Mouse (Mus musculus) small intestine, adult 2 months (tissue): Measurements from ENCODE around the gene Bbs2. TPM values are rescaled to one million over a fixed set of nuclear protein-coding genes. Genes with fewer than 3 reads are reported as not detected.
"Not testable (repeated sequence)": the region's sequence is repeated elsewhere in the genome, so short reads cannot be mapped to it uniquely, and the experiment has no call there.

Source experiments
- H3K27ac ChIP-seq: fragments of 200-500 bp; 2 replicates; pipeline ENCODE4 v1.5.1; 2012; ENCODE audit warnings: low read depth, low read length, control low read depth, inconsistent platforms; ENCODE audit not compliant: insufficient read depth
- H3K27me3 ChIP-seq: fragments of 200-500 bp; 2 replicates; pipeline ENCODE4 v1.6.1; 2012; ENCODE audit warnings: mild to moderate bottlenecking, moderate library complexity, low read length, inconsistent platforms; ENCODE audit not compliant: control insufficient read depth, insufficient read depth
- H3K36me3 ChIP-seq: fragments of 200-500 bp; 2 replicates; pipeline ENCODE4 v1.6.1; 2012; ENCODE audit warnings: mild to moderate bottlenecking, low read length, control low read depth, inconsistent platforms; ENCODE audit not compliant: control insufficient read depth, insufficient read depth
- H3K4me1 ChIP-seq: fragments of 200-500 bp; 2 replicates; pipeline ENCODE4 v1.6.1; 2012; ENCODE audit warnings: low read length, inconsistent platforms, mixed read lengths; ENCODE audit not compliant: control insufficient read depth, insufficient read depth, insufficient read length
- H3K4me3 ChIP-seq: fragments of 200-500 bp; 2 replicates; pipeline ENCODE4 v1.5.1; 2012; ENCODE audit warnings: low read depth, mild to moderate bottlenecking, control low read depth, inconsistent platforms, low read length, moderate library complexity
- CTCF ChIP-seq: fragments of 200-500 bp; IDR thresholded peaks from 2 replicates; pipeline ENCODE4 v1.5.1; 2012; ENCODE audit warnings: low read depth, mild to moderate bottlenecking, control low read depth, inconsistent platforms, low read length, moderate library complexity, mixed read lengths; ENCODE audit not compliant: insufficient replicate concordance, insufficient read length; ENCODE audit errors: extremely low read depth
- POLR2A ChIP-seq: fragments of 200-500 bp; IDR thresholded peaks from 2 replicates; pipeline ENCODE4 v1.6.1; 2012; ENCODE audit warnings: low read depth, mild to moderate bottlenecking, control low read depth, inconsistent platforms, low read length, moderate library complexity
- WGBS: fragments of 180-500 bp; shearing (Covaris S2); methylation state at CpG from one replicate; pipeline ENCODE4 v1.1.7; 2018; 5-methylcytosine and 5-hydroxymethylcytosine counted together
- polyA plus RNA-seq: library from polyadenylated mRNA; depleted of rRNA; stranded (reverse); fragments of >200 nt; gene quantifications from 2 replicates; pipeline ENCODE4 v1.2.3, GENCODE M21; 2012

Bbs2 gene
- polyA plus RNA-seq, 1 experiment: 4.3 TPM

- no peaks in the 10 kb centered on the region for H3K4me1 ChIP-seq
- no peak for TF ChIP-seq POLR2A
- peak; percentile 11; the same call in 1 of the 2 replicates for TF ChIP-seq CTCF
- WGBS: 70% methylated on average over 6 of the region's 6 CpGs
- H3K4me3 ChIP-seq: no peak overlapping the region
- peaks cover 43% of the 10 kb centered on the region for H3K36me3 ChIP-seq
- H3K27me3 ChIP-seq: no peaks in the 10 kb centered on the region
- H3K27ac ChIP-seq: no peak overlapping the region
Observed at GRCm38 (mm10) chr8:94057157-94057854, 41.4 kb downstream of the Bbs2 start.

GRCm38 (mm10) chr8:94052696-94053095 is 46.0 kb downstream of the Bbs2 start:
- Histone ChIP-seq H3K4me1 (no peaks in the 10 kb centered on the region), H3K4me3 (no peak overlapping the region), H3K27me3 (no peaks in the 10 kb centered on the region), H3K27ac (no peak overlapping the region), H3K36me3 (peaks cover 33% of the 10 kb centered on the region)
- WGBS: 90% methylated on average over 12 of the region's 12 CpGs
- TF ChIP-seq POLR2A (no peak), CTCF (no peak)

GRCm38 (mm10) chr8:94047845-94048244 is 50.9 kb downstream of the Bbs2 start:
- Histone ChIP-seq H3K4me3 (no peak overlapping the region), H3K27me3 (no peaks in the 10 kb centered on the region), H3K36me3 (peaks cover 12% of the 10 kb centered on the region), H3K27ac (no peak overlapping the region), H3K4me1 (peaks cover under 1% of the 10 kb centered on the region; the same call in 1 of the 2 replicates)
- no peak for TF ChIP-seq POLR2A
- TF ChIP-seq CTCF: no peak
- 75% methylated on average over 2 of the region's 2 CpGs for WGBS

- Histone ChIP-seq H3K36me3 (peaks cover 1% of the 10 kb centered on the region; the same call in 1 of the 2 replicates), H3K4me1 (peaks cover 6% of the 10 kb centered on the region; the same call in 1 of the 2 replicates), H3K27ac (peak overlapping the region; percentile 17; the same call in 1 of the 2 replicates), H3K27me3 (no peaks in the 10 kb centered on the region), H3K4me3 (peak overlapping the region; percentile 90)
- no peak for TF ChIP-seq POLR2A
- TF ChIP-seq CTCF: no peak
- 2% methylated on average over 15 of the region's 15 CpGs for WGBS
Observed at GRCm38 (mm10) chr8:94037806-94038205, 60.9 kb downstream of the Bbs2 start.

GRCm38 (mm10) chr8:94036944-94037524 is 61.7 kb downstream of the Bbs2 start, which contains the start of the genes Nudt21 and Ogfod1:
Gene Nudt21, minus strand, starts transcription at chr8:94037031.
Gene Ogfod1, plus strand, starts transcription at chr8:94037198.
- H3K27ac ChIP-seq: peak within 1 kb of the TSS; percentile 19
- peaks cover 3% of the 10 kb centered on the region; the same call in 1 of the 2 replicates for H3K4me1 ChIP-seq
- under 1% methylated on average over 41 of the region's 41 CpGs for WGBS
- H3K36me3 ChIP-seq: peaks cover 1% of the 10 kb centered on the region; the same call in 1 of the 2 replicates
- peak within 1 kb of the TSS; percentile 90 for H3K4me3 ChIP-seq
- H3K27me3 ChIP-seq: no peaks in the 10 kb centered on the region
- TF ChIP-seq CTCF: no peak
- TF ChIP-seq POLR2A: peak; percentile 27; the same call in 1 of the 2 replicates

GRCm38 (mm10) chr8:94036541-94036940 is 62.2 kb downstream of the Bbs2 start:
- H3K4me1 ChIP-seq, H3K36me3 ChIP-seq, H3K27me3 ChIP-seq: not testable (repeated sequence)
- Histone ChIP-seq H3K4me3 (peak overlapping the region; percentile 71), H3K27ac (peak overlapping the region; percentile 19)
- peak; percentile 43; the same call in 1 of the 2 replicates for TF ChIP-seq POLR2A
- whole genome bisulfite sequencing: under 1% methylated on average over 25 of the region's 32 CpGs

GRCm38 (mm10) chr8:94035200-94035599 is 63.5 kb downstream of the Bbs2 start:
- Histone ChIP-seq H3K4me3 (no peak overlapping the region), H3K27me3 (no peaks in the 10 kb centered on the region), H3K27ac (no peak overlapping the region)

More at GRCm38 (mm10) chr8:94035200-94035599, 63.5 kb downstream of the Bbs2 start:
- WGBS: 38% methylated on average over 5 of the region's 5 CpGs
- Histone ChIP-seq H3K4me1 (peaks cover 3% of the 10 kb centered on the region; the same call in 1 of the 2 replicates), H3K36me3 (peaks cover 8% of the 10 kb centered on the region)
- no peak for TF ChIP-seq CTCF
- no peak for TF ChIP-seq POLR2A
